Mouse (Mus musculus): ENCODE measurements around the gene Gfm2. TPM values are rescaled to one million over a fixed set of nuclear protein-coding genes. Genes with fewer than 3 reads are reported as not detected.
"Not testable (repeated sequence)": the region's sequence is repeated elsewhere in the genome, so short reads cannot be mapped to it uniquely, and the experiment has no call there.

The Gfm2 gene
- total and polyA plus RNA-seq, 3 experiments = 25.7 to 34.1 TPM; not detected in 1

DNA sequence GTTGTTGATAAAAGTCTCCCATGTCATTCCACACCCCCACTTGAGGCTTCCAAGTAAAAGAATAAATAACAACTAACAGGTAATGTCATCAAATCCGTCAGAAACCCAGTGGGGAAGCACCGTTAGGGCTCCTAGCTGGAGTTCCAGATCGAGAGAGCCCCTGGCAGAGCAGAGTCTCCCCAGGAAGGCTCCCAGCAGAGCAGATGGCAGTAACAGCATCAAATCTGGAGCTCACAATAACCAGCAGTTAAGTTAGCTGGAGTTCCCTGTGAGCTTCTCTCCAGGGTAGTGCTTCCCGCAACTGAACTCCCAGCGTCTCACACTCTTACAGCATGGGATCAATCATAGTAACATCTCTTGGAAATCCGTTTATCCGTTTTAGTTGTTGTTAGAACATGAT lies 32.7 kb upstream of the Gfm2 start:
- TF ChIP-seq MEF2A (IDR thresholded peaks at IDR 0.05; ENCODE audit: extremely low read depth, insufficient replicate concordance, low read depth, low read length, poor library complexity, severe bottlenecking) (no peak), ZC3H11A (IDR thresholded peaks at IDR 0.05; ENCODE audit: low read depth, low read length) (no peak), EP300 (IDR thresholded peaks at IDR 0.05; ENCODE audit: low read depth in 1 of 2, low read length in 2 of 2) (no peak), GATA1 (IDR thresholded peaks at IDR 0.05; ENCODE audit: low read depth, low read length) (no peak), MAZ (IDR thresholded peaks at IDR 0.05; ENCODE audit: low read depth, low read length) (no peak)
- no peaks in the 10 kb centered on the region for H3K79me2 ChIP-seq (ENCODE audit: control insufficient read depth, insufficient read depth, low read length, poor library complexity)
- DNase-seq (ENCODE audit: low read depth, low spot score) = no peak
- no peaks in the 10 kb centered on the region for H3K9me3 ChIP-seq (replicated peaks; ENCODE audit: insufficient read depth, low read length)
- no peaks in the 10 kb centered on the region for H3K4me1 ChIP-seq (ENCODE audit: control insufficient read depth in 1 of 2, insufficient read depth in 2 of 2, low read length in 2 of 2)
- peaks cover 1 to 8% of the 10 kb centered on the region in 2 experiments; a peak in 3 of 4 replicates for H3K27me3 ChIP-seq (ENCODE audit: control insufficient read depth in 1 of 2, insufficient read depth in 2 of 2, low read length in 2 of 2)
- no peak overlapping the region for H3K9ac ChIP-seq (ENCODE audit: control insufficient read depth, low read depth, low read length, poor library complexity, severe bottlenecking)
- H3K36me3 ChIP-seq (ENCODE audit: control insufficient read depth in 1 of 2, insufficient read depth in 2 of 2, low read length in 2 of 2) = no peaks in the 10 kb centered on the region
- H3K27ac ChIP-seq (ENCODE audit: control insufficient read depth, low read depth, low read length) = no peak overlapping the region
- H3K4me3 ChIP-seq (ENCODE audit: control insufficient read depth in 1 of 2, insufficient read depth in 1 of 2, low read depth in 2 of 2, low read length in 2 of 2) = no peak overlapping the region

DNA sequence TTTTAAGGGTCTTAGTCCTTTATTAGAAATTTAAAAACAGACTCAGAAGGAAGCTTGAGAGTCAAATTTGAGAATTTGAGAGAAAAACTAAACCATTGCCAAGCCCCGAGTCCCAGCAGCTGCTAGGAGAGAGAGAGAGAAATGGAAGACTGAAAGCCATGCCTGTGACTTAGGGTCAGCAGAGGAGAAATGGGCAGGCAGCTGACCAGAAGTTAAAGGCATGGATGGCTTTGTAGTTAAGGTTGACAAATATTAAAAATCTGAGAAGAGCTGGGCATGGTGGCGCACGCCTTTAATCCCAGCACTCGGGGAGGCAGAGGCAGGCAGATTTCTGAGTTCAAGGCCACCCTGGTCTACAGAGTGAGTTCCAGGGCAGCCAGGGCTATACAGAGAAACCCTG lies 30.0 kb upstream of the Gfm2 start:
- not testable (repeated sequence) for H3K4me3 ChIP-seq (ENCODE audit: control insufficient read depth in 1 of 2, insufficient read depth in 1 of 2, low read depth in 2 of 2, low read length in 2 of 2); H3K36me3 ChIP-seq (ENCODE audit: control insufficient read depth in 1 of 2, insufficient read depth in 2 of 2, low read length in 2 of 2); H3K27ac ChIP-seq (ENCODE audit: control insufficient read depth, low read depth, low read length); H3K4me1 ChIP-seq (ENCODE audit: control insufficient read depth in 1 of 2, insufficient read depth in 2 of 2, low read length in 2 of 2); DNase-seq (ENCODE audit: low read depth, low spot score); H3K9me3 ChIP-seq (replicated peaks; ENCODE audit: insufficient read depth, low read length); H3K9ac ChIP-seq (ENCODE audit: control insufficient read depth, low read depth, low read length, poor library complexity, severe bottlenecking); H3K79me2 ChIP-seq (ENCODE audit: control insufficient read depth, insufficient read depth, low read length, poor library complexity)
- H3K27me3 ChIP-seq (ENCODE audit: control insufficient read depth in 1 of 2, insufficient read depth in 2 of 2, low read length in 2 of 2) = peaks cover 4 to 13% of the 10 kb centered on the region in 2 experiments

- Histone ChIP-seq H3K36me3 (ENCODE audit: control insufficient read depth in 1 of 2, insufficient read depth in 2 of 2, low read length in 2 of 2) (no peaks in the 10 kb centered on the region), H3K9me3 (replicated peaks; ENCODE audit: insufficient read depth, low read length) (no peaks in the 10 kb centered on the region), H3K27ac (ENCODE audit: control insufficient read depth, low read depth, low read length) (no peak overlapping the region), H3K4me3 (ENCODE audit: control insufficient read depth in 1 of 2, insufficient read depth in 1 of 2, low read depth in 2 of 2, low read length in 2 of 2) (no peak overlapping the region), H3K79me2 (ENCODE audit: control insufficient read depth, insufficient read depth, low read length, poor library complexity) (no peaks in the 10 kb centered on the region), H3K27me3 (ENCODE audit: control insufficient read depth in 1 of 2, insufficient read depth in 2 of 2, low read length in 2 of 2) (peaks cover 6 to 10% of the 10 kb centered on the region in 2 experiments), H3K9ac (ENCODE audit: control insufficient read depth, low read depth, low read length, poor library complexity, severe bottlenecking) (no peak overlapping the region), H3K4me1 (ENCODE audit: control insufficient read depth in 1 of 2, insufficient read depth in 2 of 2, low read length in 2 of 2) (no peaks in the 10 kb centered on the region)
- no peak for DNase-seq (ENCODE audit: low read depth, low spot score)
- no peak for TF ChIP-seq JUND (IDR thresholded peaks at IDR 0.05; ENCODE audit: low read depth, low read length)
- no peak for TF ChIP-seq ZC3H11A (IDR thresholded peaks at IDR 0.05; ENCODE audit: low read depth, low read length)
- TF ChIP-seq MYC (IDR thresholded peaks at IDR 0.05; ENCODE audit: low read depth, low read length) = no peak
- TF ChIP-seq MYB (IDR thresholded peaks at IDR 0.05; ENCODE audit: low read depth, low read length) = no peak
- no peak for TF ChIP-seq POLR2A (IDR thresholded peaks at IDR 0.05; ENCODE audit: control insufficient read depth in 1 of 2, insufficient read depth in 1 of 2, low read depth in 1 of 2, low read length in 2 of 2, poor library complexity in 1 of 2)
- no peak for TF ChIP-seq MAZ (IDR thresholded peaks at IDR 0.05; ENCODE audit: low read depth, low read length)
- no peak for TF ChIP-seq MAX (IDR thresholded peaks at IDR 0.05; ENCODE audit: low read length)
Measured at GRCm38 (mm10) chr13:97109046-97109445, 28.7 kb upstream of the Gfm2 start.

Data from MEL (cell line).